15 mouse cellular contexts compared by ENCODE assay signal in genomic region chr12:80615371-80616257, GRCm38 (mm10). TPM values are rescaled to one million over a fixed set of nuclear protein-coding genes. Genes with fewer than 3 reads are reported as not detected.
DNase-seq lines count a peak whose midpoint lies in the region; ATAC-seq and TF ChIP-seq lines count a peak whose summit lies in the region.
"Had no signal": no experiment of that assay in that cellular context is flagged by ENCODE, and none has a peak within 500 bp of the region (broad histone marks: within the 10 kb centered on the region; RNA-seq: fewer than 3 reads in every experiment).

No protein-coding gene starts in this region.

- TF ChIP-seq POLR2A in MEL (IDR thresholded peaks at IDR 0.05; ENCODE audit: control insufficient read depth in 1 of 2, insufficient read depth in 1 of 2, low read depth in 1 of 2, low read length in 2 of 2, poor library complexity in 1 of 2), result no peak

- TF ChIP-seq EP300 in MEL (IDR thresholded peaks at IDR 0.05; ENCODE audit: low read depth in 1 of 2, low read length in 2 of 2), result no peak

- H3K4me1 ChIP-seq in hindbrain, embryonic 10.5 days (replicated peaks), result peaks cover 10% of the 10 kb centered on the region
- H3K4me1 ChIP-seq in hindbrain, embryonic 13.5 days (replicated peaks), result no peaks in the 10 kb centered on the region
- H3K4me1 ChIP-seq in MEL (ENCODE audit: control insufficient read depth in 1 of 2, insufficient read depth in 2 of 2, low read length in 2 of 2), result no peaks in the 10 kb centered on the region
- no peaks in the 10 kb centered on the region for H3K4me1 ChIP-seq in intestine, embryonic 16.5 days (ENCODE audit: control insufficient read depth, insufficient read depth, low read length)
- H3K4me1 ChIP-seq: megakaryocyte, embryonic 14.5 days had no signal

- no peaks in the 10 kb centered on the region for H3K27me3 ChIP-seq in hindbrain, embryonic 10.5 days (ENCODE audit: insufficient read depth, poor library complexity, severe bottlenecking)
- H3K27me3 ChIP-seq in hindbrain, embryonic 13.5 days, result no peaks in the 10 kb centered on the region
- H3K27me3 ChIP-seq in C2C12 (ENCODE audit: control insufficient read depth, insufficient read depth, insufficient read length) (peaks cover 2% of the 10 kb centered on the region), MEL (ENCODE audit: control insufficient read depth in 1 of 2, insufficient read depth in 2 of 2, low read length in 2 of 2) (no peaks in the 10 kb centered on the region)
- no peaks in the 10 kb centered on the region for H3K27me3 ChIP-seq in intestine, embryonic 16.5 days (replicated peaks; ENCODE audit: control insufficient read depth, insufficient read depth, low read length)
- H3K27me3 ChIP-seq: heart, embryonic 15.5 days had no signal

- no peak overlapping the region for H3K9ac ChIP-seq in hindbrain, embryonic 13.5 days
- no peak overlapping the region for H3K9ac ChIP-seq in MEL (ENCODE audit: control insufficient read depth, low read depth, low read length, poor library complexity, severe bottlenecking)
- H3K9ac ChIP-seq in intestine, embryonic 16.5 days (ENCODE audit: low read depth, low read length), result no peak overlapping the region
- H3K9ac ChIP-seq: heart, embryonic 15.5 days; liver, embryonic 14.5 days had no signal

- WGBS in hindbrain, embryonic 10.5 days, result 58% methylated on average over 7 of the region's 7 CpGs
- 51% methylated on average over 7 of the region's 7 CpGs for WGBS in hindbrain, embryonic 13.5 days
- 37% methylated on average over 7 of the region's 7 CpGs for WGBS in intestine, embryonic 16.5 days

- DNase-seq in hindbrain, embryonic 10.5 days (ENCODE audit: low spot score), result no peak
- DNase-seq in MEL (ENCODE audit: low read depth, low spot score), result no peak
- no peak for DNase-seq in thymus, postnatal 0 days (ENCODE audit: low spot score)
- no peak for DNase-seq in natural killer cell, adult 2 months (ENCODE audit: low spot score in 2 of 2)
- no peak for DNase-seq in thymus, postnatal 25 days
- DNase-seq: cerebellum, adult 2 months; thymus, adult 2 months had no signal

- TF ChIP-seq CTCF in C2C12 (IDR thresholded peaks at IDR 0.05; ENCODE audit: control insufficient read depth, insufficient read depth, insufficient read length), result no peak
- no peak for TF ChIP-seq CTCF in MEL (IDR thresholded peaks at IDR 0.05 in 2 of 3, conservative IDR thresholded peaks at IDR 0.05 in 1 of 3; ENCODE audit: control insufficient read depth in 1 of 3, insufficient read depth in 1 of 3, low read depth in 2 of 3, low read length in 3 of 3, poor library complexity in 1 of 3, severe bottlenecking in 1 of 3)

- no peak overlapping the region for H3K4me3 ChIP-seq in hindbrain, embryonic 10.5 days
- no peak overlapping the region for H3K4me3 ChIP-seq in hindbrain, embryonic 13.5 days
- no peak overlapping the region for H3K4me3 ChIP-seq in C2C12 (ENCODE audit: insufficient read depth, poor library complexity, severe bottlenecking)
- no peak overlapping the region for H3K4me3 ChIP-seq in MEL (ENCODE audit: control insufficient read depth in 1 of 2, insufficient read depth in 1 of 2, low read depth in 2 of 2, low read length in 2 of 2)
- H3K4me3 ChIP-seq in intestine, embryonic 16.5 days (ENCODE audit: low read length), result no peak overlapping the region
- H3K4me3 ChIP-seq: erythroblast, embryonic 14.5 days; heart, embryonic 15.5 days; megakaryocyte, embryonic 14.5 days had no signal

- H3K79me3 ChIP-seq in C2C12 (ENCODE audit: low read depth), result no peaks in the 10 kb centered on the region

- H3K9me3 ChIP-seq in hindbrain, embryonic 10.5 days, result no peaks in the 10 kb centered on the region
- no peaks in the 10 kb centered on the region for H3K9me3 ChIP-seq in hindbrain, embryonic 13.5 days
- no peaks in the 10 kb centered on the region for H3K9me3 ChIP-seq in MEL (replicated peaks; ENCODE audit: insufficient read depth, low read length)
- no peaks in the 10 kb centered on the region for H3K9me3 ChIP-seq in intestine, embryonic 16.5 days (ENCODE audit: control insufficient read depth, low read length)
- H3K9me3 ChIP-seq: heart, embryonic 15.5 days; megakaryocyte, embryonic 14.5 days had no signal

- TF ChIP-seq RAD21 in MEL (IDR thresholded peaks at IDR 0.05; ENCODE audit: low read depth, low read length), result no peak

- H3K4me2 ChIP-seq in hindbrain, embryonic 13.5 days, result no peak overlapping the region
- no peak overlapping the region for H3K4me2 ChIP-seq in intestine, embryonic 16.5 days (ENCODE audit: low read depth, low read length)
- H3K4me2 ChIP-seq: heart, embryonic 15.5 days had no signal

- H3K27ac ChIP-seq in hindbrain, embryonic 10.5 days, result peak overlapping the region; percentile 12; the same call in 1 of the 2 replicates
- H3K27ac ChIP-seq in hindbrain, embryonic 13.5 days, result no peak overlapping the region
- H3K27ac ChIP-seq in MEL (ENCODE audit: control insufficient read depth, low read depth, low read length), result no peak overlapping the region
- H3K27ac ChIP-seq in intestine, embryonic 16.5 days (ENCODE audit: low read length), result no peak overlapping the region
- H3K27ac ChIP-seq: heart, embryonic 15.5 days; liver, embryonic 14.5 days had no signal

- no peak overlapping the region for H3ac ChIP-seq in C2C12 (ENCODE audit: control insufficient read depth, insufficient read length, low read depth)

- H3K36me3 ChIP-seq in hindbrain, embryonic 10.5 days, result no peaks in the 10 kb centered on the region
- H3K36me3 ChIP-seq in hindbrain, embryonic 13.5 days, result no peaks in the 10 kb centered on the region
- H3K36me3 ChIP-seq in C2C12 (ENCODE audit: control insufficient read depth, insufficient read depth) (no peaks in the 10 kb centered on the region), MEL (ENCODE audit: control insufficient read depth in 1 of 2, insufficient read depth in 2 of 2, low read length in 2 of 2) (no peaks in the 10 kb centered on the region)
- no peaks in the 10 kb centered on the region for H3K36me3 ChIP-seq in intestine, embryonic 16.5 days (ENCODE audit: control insufficient read depth, insufficient read depth, low read length)
- H3K36me3 ChIP-seq: heart, embryonic 15.5 days had no signal

- H3K79me2 ChIP-seq in C2C12 (ENCODE audit: control insufficient read depth, insufficient read depth), result no peaks in the 10 kb centered on the region
- H3K79me2 ChIP-seq in MEL (ENCODE audit: control insufficient read depth, insufficient read depth, low read length, poor library complexity), result no peaks in the 10 kb centered on the region

- no peak for ATAC-seq in hindbrain, embryonic 13.5 days (ENCODE audit: low FRiP score)
- ATAC-seq in intestine, embryonic 16.5 days, result peak; percentile 62
- ATAC-seq: hindbrain, embryonic 16.5 days had no signal

TF ChIP-seq in C2C12, 6 proteins besides CTCF, POLR2A, EP300 and RAD21:
- TF ChIP-seq MAX (IDR thresholded peaks at IDR 0.05) (no peak), MYOD1 (IDR thresholded peaks at IDR 0.05; ENCODE audit: control insufficient read depth, insufficient read length, low read depth) (no peak), CEBPB (IDR thresholded peaks at IDR 0.05; ENCODE audit: low read depth) (no peak), FOSL1 (IDR thresholded peaks at IDR 0.05; ENCODE audit: insufficient read depth, low read length, poor library complexity, severe bottlenecking) (no peak), USF1 (IDR thresholded peaks at IDR 0.05; ENCODE audit: low read depth) (peak; percentile 18), MYOG (IDR thresholded peaks at IDR 0.05; ENCODE audit: control insufficient read depth, extremely low read depth, insufficient read length) (no peak)

TF ChIP-seq in MEL, 35 proteins besides CTCF, POLR2A, EP300 and RAD21:
- TF ChIP-seq USF1 (IDR thresholded peaks at IDR 0.05; ENCODE audit: low read depth, low read length) (peak; percentile 49; the same call in 1 of the 2 replicates), ZKSCAN1 (IDR thresholded peaks at IDR 0.05; ENCODE audit: low read depth, low read length) (no peak)

RNA-seq across cellular contexts. Expression of gene Slc39a9, which starts 28.1 kb away (rescaled TPM):
- polyA plus RNA-seq in hindbrain, embryonic 10.5 days (2016; fragmentation: Nextera tagmentation; extraction: Ambion mirVana), result 24.4 and 26.0 TPM in 2 replicates
- polyA plus RNA-seq in hindbrain, embryonic 13.5 days (2015; fragmentation: Nextera tagmentation; extraction: Ambion mirVana), result 23.6 TPM in 2 replicates
- polyA plus RNA-seq in C2C12 (2012; fragmentation: generic; extraction: Trizol), result 12.8 TPM
- 12.3 and 13.1 TPM in 2 replicates for total RNA-seq in MEL (2012; rRNA removed)
- polyA plus RNA-seq in MEL (2012; ENCODE audit: insufficient read depth in 1 of 2, insufficient read length in 2 of 2, low read depth in 1 of 2, low replicate concordance in 2 of 2, missing spikeins in 1 of 2), result 10 to 100 TPM in 1 of 2 experiments, not detected in 1; 34.4 TPM
- polyA plus RNA-seq in intestine, embryonic 16.5 days (2015; fragmentation: Nextera tagmentation; extraction: Ambion mirVana), result 26.9 and 29.0 TPM in 2 replicates
- 16.7 and 17.6 TPM in 2 replicates for polyA plus RNA-seq in thymus, postnatal 0 days (2015; fragmentation: Nextera tagmentation; extraction: Ambion mirVana)

RNA-seq across cellular contexts. Expression of gene Erh, which starts 28.5 kb away (rescaled TPM):
- polyA plus RNA-seq in hindbrain, embryonic 10.5 days (2016; fragmentation: Nextera tagmentation; extraction: Ambion mirVana), result 467 and 523 TPM in 2 replicates
- polyA plus RNA-seq in hindbrain, embryonic 13.5 days (2015; fragmentation: Nextera tagmentation; extraction: Ambion mirVana), result 329 and 335 TPM in 2 replicates
- polyA plus RNA-seq in C2C12 (2012; fragmentation: generic; extraction: Trizol) (328 TPM), MEL (2012; ENCODE audit: insufficient read depth in 1 of 2, insufficient read length in 2 of 2, low read depth in 1 of 2, low replicate concordance in 2 of 2, missing spikeins in 1 of 2) (100 to 1,000 TPM in 1 of 2 experiments, not detected in 1; 299 TPM)
- total RNA-seq in MEL (2012; rRNA removed), result 343 and 401 TPM in 2 replicates
- 206 and 241 TPM in 2 replicates for polyA plus RNA-seq in intestine, embryonic 16.5 days (2015; fragmentation: Nextera tagmentation; extraction: Ambion mirVana)
- polyA plus RNA-seq in thymus, postnatal 0 days (2015; fragmentation: Nextera tagmentation; extraction: Ambion mirVana), result 245 and 278 TPM in 2 replicates
